Mouse (Mus musculus): ENCODE measurements at regions not wholly inside any gene's neighbourhood (a gene's known extent, or its start where the extent isn't known, plus 50 kb on each side); places are given as distances from the start of the nearest gene placed in this dataset.

DNA sequence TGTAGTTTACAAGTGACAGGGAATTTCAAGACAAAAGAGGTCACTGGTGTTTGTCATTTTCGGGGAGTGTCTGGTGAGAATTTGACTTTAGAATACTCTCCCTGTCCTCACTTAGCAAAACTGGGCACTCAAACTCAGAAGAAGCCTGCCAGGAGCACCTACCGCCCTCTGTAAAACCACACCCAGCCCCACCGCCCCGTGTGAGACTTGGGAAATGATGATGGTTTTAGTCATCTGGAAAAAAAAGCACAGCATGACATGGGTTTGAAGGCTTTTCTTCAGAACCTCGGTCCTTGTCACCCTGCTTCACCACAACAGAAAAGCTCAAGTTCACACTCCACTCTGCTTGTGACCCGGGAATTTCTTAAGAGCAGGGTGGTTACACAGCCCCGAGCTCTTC lies 210.4 kb upstream of the Spdye4c start (continued):
- TF ChIP-seq MAX (IDR thresholded peaks at IDR 0.05; ENCODE audit: low read length): peak; percentile 22; the same call in 1 of the 2 replicates

GRCm38 (mm10) chr2:128381684-128382205 lies 209.3 kb upstream of the Spdye4c start:
- in situ Hi-C loops (cut with MboI; ENCODE audit: low pct_ligation_motif_present, low pct_unique_long_range_greater_than_20kb, low sequenced_read_pairs): no loop called here
- no peak for DNase-seq (ENCODE audit: extremely low read depth)
- H3K79me2 ChIP-seq (replicated peaks; ENCODE audit: control insufficient read depth, extremely low read depth, insufficient read depth, poor library complexity, severe bottlenecking): peaks cover 6% of the 10 kb centered on the region
- no peak overlapping the region for H3K27ac ChIP-seq (ENCODE audit: insufficient read depth, low read depth)
- no peak overlapping the region for H3K9ac ChIP-seq (ENCODE audit: insufficient read depth, low read depth)
- no peaks in the 10 kb centered on the region for H3K9me3 ChIP-seq (replicated peaks; ENCODE audit: low read length)
- H3K4me3 ChIP-seq (replicated peaks in 1 of 3; ENCODE audit: low read depth in 2 of 3, low read length in 2 of 3, poor library complexity in 1 of 3): no peak overlapping the region
- peaks cover 0 to 7% of the 10 kb centered on the region in 2 experiments for H3K36me3 ChIP-seq (replicated peaks in 1 of 2; ENCODE audit: control insufficient read depth in 1 of 2, insufficient read depth in 1 of 2, low read length in 1 of 2)
- H3K4me1 ChIP-seq (ENCODE audit: control insufficient read depth in 1 of 2, insufficient read depth in 2 of 2): peaks cover 16 to 73% of the 10 kb centered on the region in 2 experiments
- dilution Hi-C loops (cut with MboI; ENCODE audit: extremely low pct_ligation_motif_present, extremely low pct_unique_long_range_greater_than_20kb, low sequenced_read_pairs): no loop called here
- TF ChIP-seq CTCF (conservative IDR thresholded peaks at IDR 0.05 in 1 of 2, IDR thresholded peaks at IDR 0.05 in 1 of 2; ENCODE audit: low read depth in 2 of 2, low read length in 2 of 2): no peak
- TF ChIP-seq ZKSCAN1 (IDR thresholded peaks at IDR 0.05; ENCODE audit: borderline replicate concordance, low read depth, low read length): no peak
- no peak for TF ChIP-seq USF1 (IDR thresholded peaks at IDR 0.05; ENCODE audit: low read depth, low read length)
- TF ChIP-seq EP300 (IDR thresholded peaks at IDR 0.05; ENCODE audit: low read length): no peak
- no peak for TF ChIP-seq MAFK (IDR thresholded peaks at IDR 0.05; ENCODE audit: insufficient replicate concordance, low read length)
- no peak for TF ChIP-seq MAX (IDR thresholded peaks at IDR 0.05; ENCODE audit: low read length)
- TF ChIP-seq USF2 (conservative IDR thresholded peaks at IDR 0.05; ENCODE audit: low read depth, low read length): no peak
- TF ChIP-seq PAX5 (IDR thresholded peaks at IDR 0.05; ENCODE audit: low read length): no peak
- TF ChIP-seq GABPA (IDR thresholded peaks at IDR 0.05; ENCODE audit: insufficient replicate concordance, low read depth, low read length): no peak
- no peak for TF ChIP-seq ZC3H11A (IDR thresholded peaks at IDR 0.05; ENCODE audit: low read depth, low read length)
- no peak for TF ChIP-seq CHD1 (IDR thresholded peaks at IDR 0.05; ENCODE audit: low read depth, low read length)
- TF ChIP-seq IRF4 (IDR thresholded peaks at IDR 0.05; ENCODE audit: low read depth, low read length): no peak
- TF ChIP-seq SMC3 (IDR thresholded peaks at IDR 0.05; ENCODE audit: low read depth, low read length): no peak
- no peak for TF ChIP-seq ELF1 (IDR thresholded peaks at IDR 0.05; ENCODE audit: low read depth, low read length)
- TF ChIP-seq RCOR1 (conservative IDR thresholded peaks at IDR 0.05; ENCODE audit: low read depth, low read length): no peak
- no peak for TF ChIP-seq MAZ (IDR thresholded peaks at IDR 0.05; ENCODE audit: low read depth, low read length)
- no peak overlapping the region for H3K4me2 ChIP-seq (ENCODE audit: insufficient read depth, low read depth, poor library complexity, severe bottlenecking)
- no peaks in the 10 kb centered on the region for H3K27me3 ChIP-seq (replicated peaks)

- TF ChIP-seq JUN (IDR thresholded peaks at IDR 0.05; ENCODE audit: insufficient read depth, low read depth, low read length) (no peak), RCOR1 (conservative IDR thresholded peaks at IDR 0.05; ENCODE audit: low read depth, low read length) (no peak), E2F4 (IDR thresholded peaks at IDR 0.05; ENCODE audit: insufficient replicate concordance, low read depth, low read length) (no peak), MEF2A (IDR thresholded peaks at IDR 0.05; ENCODE audit: borderline replicate concordance, low read depth, low read length) (no peak), TBP (conservative IDR thresholded peaks at IDR 0.05; ENCODE audit: low read depth, low read length) (no peak), SIN3A (IDR thresholded peaks at IDR 0.05; ENCODE audit: low read length) (no peak), EP300 (IDR thresholded peaks at IDR 0.05; ENCODE audit: low read length) (no peak), GABPA (IDR thresholded peaks at IDR 0.05; ENCODE audit: insufficient replicate concordance, low read depth, low read length) (no peak), MAX (IDR thresholded peaks at IDR 0.05; ENCODE audit: low read length) (no peak), CTCF (conservative IDR thresholded peaks at IDR 0.05 in 1 of 2, IDR thresholded peaks at IDR 0.05 in 1 of 2; ENCODE audit: low read depth in 2 of 2, low read length in 2 of 2) (no peak), PAX5 (IDR thresholded peaks at IDR 0.05; ENCODE audit: low read length) (no peak), USF2 (conservative IDR thresholded peaks at IDR 0.05; ENCODE audit: low read depth, low read length) (no peak), RAD21 (IDR thresholded peaks at IDR 0.05; ENCODE audit: low read depth, low read length) (no peak), CHD1 (IDR thresholded peaks at IDR 0.05; ENCODE audit: low read depth, low read length) (no peak), UBTF (IDR thresholded peaks at IDR 0.05; ENCODE audit: low read depth, low read length) (no peak), TCF12 (IDR thresholded peaks at IDR 0.05; ENCODE audit: low read depth, low read length) (no peak), BHLHE40 (IDR thresholded peaks at IDR 0.05; ENCODE audit: low read depth, low read length) (no peak), ZNF384 (IDR thresholded peaks at IDR 0.05; ENCODE audit: low read depth, low read length) (no peak), SMC3 (IDR thresholded peaks at IDR 0.05; ENCODE audit: low read depth, low read length) (no peak)
- Histone ChIP-seq H3K27me3 (replicated peaks) (no peaks in the 10 kb centered on the region), H3K4me3 (replicated peaks in 1 of 3; ENCODE audit: low read depth in 2 of 3, low read length in 2 of 3, poor library complexity in 1 of 3) (no peak overlapping the region), H3K9ac (ENCODE audit: insufficient read depth, low read depth) (no peak overlapping the region), H3K36me3 (replicated peaks in 1 of 2; ENCODE audit: control insufficient read depth in 1 of 2, insufficient read depth in 1 of 2, low read length in 1 of 2) (peaks cover 0 to 7% of the 10 kb centered on the region in 2 experiments), H3K4me2 (ENCODE audit: insufficient read depth, low read depth, poor library complexity, severe bottlenecking) (no peak overlapping the region), H3K79me2 (replicated peaks; ENCODE audit: control insufficient read depth, extremely low read depth, insufficient read depth, poor library complexity, severe bottlenecking) (peaks cover 6% of the 10 kb centered on the region), H3K27ac (ENCODE audit: insufficient read depth, low read depth) (no peak overlapping the region), H3K9me3 (replicated peaks; ENCODE audit: low read length) (no peaks in the 10 kb centered on the region), H3K4me1 (ENCODE audit: control insufficient read depth in 1 of 2, insufficient read depth in 2 of 2) (peaks cover 17 to 73% of the 10 kb centered on the region in 2 experiments)
- in situ Hi-C loops (cut with MboI; ENCODE audit: low pct_ligation_motif_present, low pct_unique_long_range_greater_than_20kb, low sequenced_read_pairs) (no loop called here), dilution Hi-C loops (cut with MboI; ENCODE audit: extremely low pct_ligation_motif_present, extremely low pct_unique_long_range_greater_than_20kb, low sequenced_read_pairs) (no loop called here)
- no peak for DNase-seq (ENCODE audit: extremely low read depth)
Observed at GRCm38 (mm10) chr2:128382473-128382872, 208.5 kb upstream of the Spdye4c start.

Data from CH12.LX (cell line).